Mouse (Mus musculus) liver, embryonic 11.5 days (tissue): ENCODE measurements at regions not wholly inside any gene's neighbourhood (a gene's known extent, or its start where the extent isn't known, plus 50 kb on each side); places are given as distances from the start of the nearest gene placed in this dataset.

ENCODE experiments used
- ATAC-seq: fragments of 200-750 bp; cut with Nextera tagmentation; replicated peaks from 2 replicates; pipeline ENCODE4 v1.8.0; 2017; ENCODE audit warnings: moderate number of reproducible peaks, mild to moderate bottlenecking, moderate TSS enrichment, moderate library complexity; ENCODE audit not compliant: low FRiP score
- DNase-seq: peaks from one replicate; pipeline ENCODE4 v3.0.0-alpha.2; 2017; ENCODE audit warnings: low spot score
- H3K27ac ChIP-seq: fragments of 300-500 bp; sonication (generic); 2 replicates; pipeline ENCODE4 v1.5.1; 2014; ENCODE audit warnings: mild to moderate bottlenecking, low read depth, low read length, control low read depth
- H3K27me3 ChIP-seq: fragments of 300-500 bp; sonication (generic); replicated peaks from 2 replicates; pipeline ENCODE4 v1.6.1; 2014; ENCODE audit warnings: low read length, mixed read lengths; ENCODE audit not compliant: control insufficient read depth, insufficient read depth
- H3K36me3 ChIP-seq: fragments of 300-500 bp; sonication (generic); 2 replicates; pipeline ENCODE4 v1.6.1; 2014; ENCODE audit warnings: mild to moderate bottlenecking, low read length, moderate library complexity, mixed read lengths; ENCODE audit not compliant: control insufficient read depth, insufficient read depth
- H3K4me1 ChIP-seq: fragments of 300-500 bp; sonication (generic); replicated peaks from 2 replicates; pipeline ENCODE4 v1.6.1; 2014; ENCODE audit warnings: low read length, mixed read lengths; ENCODE audit not compliant: control insufficient read depth, insufficient read depth
- H3K4me2 ChIP-seq: fragments of 300-500 bp; sonication (generic); 2 replicates; pipeline ENCODE4 v1.6.1; 2014; ENCODE audit warnings: mild to moderate bottlenecking, control low read depth, moderate library complexity
- H3K4me3 ChIP-seq: fragments of 300-500 bp; sonication (generic); 2 replicates; pipeline ENCODE4 v1.5.1; 2014; ENCODE audit warnings: low read depth, low read length, control low read depth
- H3K9ac ChIP-seq: fragments of 300-500 bp; sonication (generic); 2 replicates; pipeline ENCODE4 v1.6.1; 2014; ENCODE audit warnings: low read depth, low read length, control low read depth
- H3K9me3 ChIP-seq: fragments of 300-500 bp; sonication (generic); 2 replicates; pipeline ENCODE4 v1.6.1; 2016; ENCODE audit warnings: low read length, inconsistent platforms, mixed read lengths; ENCODE audit not compliant: control insufficient read depth
- WGBS: fragments of 180-500 bp; shearing (Covaris S2); extraction: QIAGEN DNeasy Blood & Tissue Kit; methylation state at CpG from one replicate; pipeline ENCODE4 v1.1.7; 2014; 5-methylcytosine and 5-hydroxymethylcytosine counted together

GRCm38 (mm10) chr1:76194844-76195243 lies 648.8 kb downstream of the Slc4a3 start:
- H3K27me3 ChIP-seq, result no peaks in the 10 kb centered on the region
- H3K9ac ChIP-seq, result no peak overlapping the region
- no peak for DNase-seq
- H3K4me3 ChIP-seq, result no peak overlapping the region
- 86% methylated on average over 4 of the region's 4 CpGs for WGBS
- H3K27ac ChIP-seq, result no peak overlapping the region
- no peaks in the 10 kb centered on the region for H3K4me1 ChIP-seq
- no peaks in the 10 kb centered on the region for H3K9me3 ChIP-seq
- H3K4me2 ChIP-seq, result no peak overlapping the region
- no peaks in the 10 kb centered on the region for H3K36me3 ChIP-seq
- ATAC-seq, result no peak

GRCm38 (mm10) chr1:76197651-76198050 lies 651.6 kb downstream of the Slc4a3 start:
- H3K4me1 ChIP-seq, result no peaks in the 10 kb centered on the region
- 77% methylated on average over 3 of the region's 3 CpGs for WGBS
- DNase-seq, result no peak
- no peak overlapping the region for H3K4me3 ChIP-seq
- no peaks in the 10 kb centered on the region for H3K9me3 ChIP-seq
- no peak overlapping the region for H3K9ac ChIP-seq
- H3K4me2 ChIP-seq, result no peak overlapping the region
- H3K27me3 ChIP-seq, result no peaks in the 10 kb centered on the region
- no peak overlapping the region for H3K27ac ChIP-seq
- no peaks in the 10 kb centered on the region for H3K36me3 ChIP-seq
- ATAC-seq, result no peak

GRCm38 (mm10) chr1:76200906-76201305 lies 654.8 kb downstream of the Slc4a3 start:
- 75% methylated on average over 3 of the region's 3 CpGs for WGBS
- no peaks in the 10 kb centered on the region for H3K36me3 ChIP-seq
- H3K9me3 ChIP-seq, result no peaks in the 10 kb centered on the region
- H3K4me3 ChIP-seq, result no peak overlapping the region
- DNase-seq (no peak), ATAC-seq (no peak)
- H3K9ac ChIP-seq, result no peak overlapping the region
- no peak overlapping the region for H3K27ac ChIP-seq
- H3K4me1 ChIP-seq, result no peaks in the 10 kb centered on the region
- H3K27me3 ChIP-seq, result no peaks in the 10 kb centered on the region
- H3K4me2 ChIP-seq, result no peak overlapping the region

- WGBS, result 85% methylated on average over 5 of the region's 5 CpGs
- DNase-seq, result no peak
- H3K9ac ChIP-seq, result no peak overlapping the region
- H3K4me2 ChIP-seq, result no peak overlapping the region
- H3K36me3 ChIP-seq, result no peaks in the 10 kb centered on the region
- H3K27me3 ChIP-seq, result no peaks in the 10 kb centered on the region
- H3K4me1 ChIP-seq, result no peaks in the 10 kb centered on the region
- H3K27ac ChIP-seq, result no peak overlapping the region
- no peaks in the 10 kb centered on the region for H3K9me3 ChIP-seq
- ATAC-seq, result no peak
- no peak overlapping the region for H3K4me3 ChIP-seq
Measured at GRCm38 (mm10) chr1:76212486-76212885, 666.4 kb downstream of the Slc4a3 start.

GRCm38 (mm10) chr1:76244721-76245120 lies 698.7 kb downstream of the Slc4a3 start:
- no peaks in the 10 kb centered on the region for H3K9me3 ChIP-seq
- no peaks in the 10 kb centered on the region for H3K4me1 ChIP-seq
- H3K36me3 ChIP-seq, result no peaks in the 10 kb centered on the region
- no peaks in the 10 kb centered on the region for H3K27me3 ChIP-seq
- ATAC-seq, result no peak
- H3K27ac ChIP-seq, result no peak overlapping the region
- no peak overlapping the region for H3K4me3 ChIP-seq
- DNase-seq, result no peak
- H3K9ac ChIP-seq, result no peak overlapping the region
- no peak overlapping the region for H3K4me2 ChIP-seq
- 46% methylated on average over 3 of the region's 3 CpGs for WGBS

GRCm38 (mm10) chr1:76246181-76246796 lies 700.2 kb downstream of the Slc4a3 start:
- no peak for ATAC-seq
- Histone ChIP-seq H3K4me2 (no peak overlapping the region), H3K36me3 (no peaks in the 10 kb centered on the region), H3K27me3 (no peaks in the 10 kb centered on the region), H3K4me1 (no peaks in the 10 kb centered on the region), H3K9ac (no peak overlapping the region), H3K27ac (no peak overlapping the region), H3K9me3 (no peaks in the 10 kb centered on the region), H3K4me3 (no peak overlapping the region)
- 68% methylated on average over 8 of the region's 8 CpGs for WGBS
- DNase-seq, result no peak

- H3K9ac ChIP-seq, result no peak overlapping the region
- H3K4me3 ChIP-seq, result no peak overlapping the region
- no peak overlapping the region for H3K27ac ChIP-seq
- 61% methylated on average over 8 of the region's 8 CpGs for WGBS
- no peak for DNase-seq
- H3K4me2 ChIP-seq, result no peak overlapping the region
- H3K27me3 ChIP-seq, result no peaks in the 10 kb centered on the region
- H3K36me3 ChIP-seq, result no peaks in the 10 kb centered on the region
- H3K9me3 ChIP-seq, result no peaks in the 10 kb centered on the region
- H3K4me1 ChIP-seq, result no peaks in the 10 kb centered on the region
- ATAC-seq, result no peak
Measured at GRCm38 (mm10) chr1:76247126-76247525, 701.1 kb downstream of the Slc4a3 start.

GRCm38 (mm10) chr1:76258217-76258616 lies 712.2 kb downstream of the Slc4a3 start:
- H3K9ac ChIP-seq, result no peak overlapping the region
- H3K36me3 ChIP-seq, result no peaks in the 10 kb centered on the region
- ATAC-seq (no peak), DNase-seq (no peak)
- H3K4me3 ChIP-seq, result no peak overlapping the region
- no peak overlapping the region for H3K27ac ChIP-seq
- H3K27me3 ChIP-seq, result no peaks in the 10 kb centered on the region
- H3K4me1 ChIP-seq, result no peaks in the 10 kb centered on the region
- no peaks in the 10 kb centered on the region for H3K9me3 ChIP-seq
- 55% methylated on average over 4 of the region's 4 CpGs for WGBS
- H3K4me2 ChIP-seq, result no peak overlapping the region

- DNase-seq (no peak), ATAC-seq (no peak)
Measured at GRCm38 (mm10) chr1:76276148-76276547, 730.1 kb downstream of the Slc4a3 start.

More at GRCm38 (mm10) chr1:76276148-76276547, 730.1 kb downstream of the Slc4a3 start:
- Histone ChIP-seq H3K36me3 (no peaks in the 10 kb centered on the region), H3K4me1 (no peaks in the 10 kb centered on the region), H3K9ac (no peak overlapping the region), H3K9me3 (no peaks in the 10 kb centered on the region), H3K27me3 (no peaks in the 10 kb centered on the region), H3K27ac (no peak overlapping the region), H3K4me3 (no peak overlapping the region), H3K4me2 (no peak overlapping the region)
- whole genome bisulfite sequencing, result 46% methylated on average over 7 of the region's 7 CpGs
